Mouse (Mus musculus): ENCODE data around the gene Dlx1. TPM values are rescaled to one million over a fixed set of nuclear protein-coding genes. Genes with fewer than 3 reads are reported as not detected.
A peak's percentile ranks its signal among the peaks of the same experiment; 100 is the strongest.

Gene Dlx1
- total RNA-seq, 2 experiments from 2014 or later = 52.3 to 63.1 TPM

- no peak for DNase-seq
- intact Hi-C loops (cut with DNase I) = loop anchor here (10.0 kb wide), 1 partner anchor 273 kb away; no protein-coding TSS in a partner anchor
Observed at GRCm38 (mm10) chr2:71527323-71528013, 445 bp upstream of the Dlx1 start.

- intact Hi-C loops (cut with DNase I) = loop anchor here (10.0 kb wide), 1 partner anchor 274 kb away; no protein-coding TSS in a partner anchor
- DNase-seq = no peak
Observed at GRCm38 (mm10) chr2:71528714-71529510, 999 bp downstream of the Dlx1 start.

GRCm38 (mm10) chr2:71529511-71530351 is 1.8 kb downstream of the Dlx1 start:
- DNase-seq = peak; percentile 61
- intact Hi-C loops (cut with DNase I) = loop anchor here (10.0 kb wide), 2 partner anchors 275 to 965 kb away; no protein-coding TSS in a partner anchor

GRCm38 (mm10) chr2:71530391-71531123 is 2.6 kb downstream of the Dlx1 start:
- intact Hi-C loops (cut with DNase I) = loop anchor here (10.0 kb wide), 1 partner anchor 966 kb away; no protein-coding TSS in a partner anchor
- DNase-seq = no peak

- DNase-seq = no peak
- intact Hi-C loops (cut with DNase I) = loop anchor here (10.0 kb wide), 1 partner anchor 966 kb away; no protein-coding TSS in a partner anchor
Observed at GRCm38 (mm10) chr2:71531124-71531590, 3.2 kb downstream of the Dlx1 start.

- DNase-seq = no peak
Observed at GRCm38 (mm10) chr2:71531990-71532970, 4.4 kb downstream of the Dlx1 start.

GRCm38 (mm10) chr2:71533094-71533493 is 5.2 kb downstream of the Dlx1 start:
- no peak for DNase-seq

More at GRCm38 (mm10) chr2:71531990-71532970, 4.4 kb downstream of the Dlx1 start:
- intact Hi-C loops (cut with DNase I) = loop anchor here (10.0 kb wide), 1 partner anchor 967 kb away; no protein-coding TSS in a partner anchor

DNA sequence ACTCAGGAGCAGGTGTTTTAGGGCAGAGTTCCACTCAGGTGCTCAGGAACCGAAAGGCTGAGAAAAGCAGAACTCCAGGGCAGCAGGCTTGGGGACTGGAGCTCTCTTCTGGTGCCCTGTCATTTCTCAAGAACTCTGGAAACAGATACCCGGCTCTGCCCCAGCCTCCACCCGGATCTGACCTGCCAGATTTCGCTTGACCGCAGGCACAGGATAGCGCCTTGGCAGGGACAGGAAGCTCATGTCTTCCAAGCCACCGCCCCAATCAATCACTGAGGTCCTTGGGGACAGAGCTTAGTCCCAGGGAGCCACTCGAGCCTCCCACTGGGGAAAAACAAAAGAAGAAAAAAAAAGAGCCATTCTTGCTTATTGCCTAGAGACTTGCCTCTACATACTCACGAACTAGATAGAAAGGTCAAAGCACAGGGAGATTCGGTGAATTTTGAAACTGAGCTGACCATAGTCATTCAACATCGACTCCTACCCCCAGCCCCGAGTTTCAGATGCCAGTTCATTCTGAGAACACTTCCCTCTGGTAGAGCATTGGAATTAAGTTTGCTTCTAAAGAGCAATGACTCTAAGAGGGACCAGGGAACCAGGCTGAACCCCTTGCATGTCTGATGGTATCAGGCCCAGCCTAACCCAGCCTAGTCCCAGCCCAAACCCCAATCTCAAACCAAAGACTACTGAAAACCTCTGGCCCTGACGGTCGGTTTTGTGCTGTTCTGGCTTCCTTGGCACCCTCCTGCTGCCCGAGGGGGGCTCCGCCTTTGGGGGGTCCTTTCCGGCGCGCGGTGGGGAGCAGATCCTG is 6.5 kb downstream of the Dlx1 start:
- intact Hi-C loops (cut with DNase I) = loop anchor here (10.0 kb wide), 1 partner anchor 970 kb away; no protein-coding TSS in a partner anchor

More at GRCm38 (mm10) chr2:71533094-71533493, 5.2 kb downstream of the Dlx1 start:
- intact Hi-C loops (cut with DNase I) = loop anchor here (10.0 kb wide), 1 partner anchor 968 kb away; no protein-coding TSS in a partner anchor

GRCm38 (mm10) chr2:71540611-71541417 is 12.9 kb downstream of the Dlx1 start:
- intact Hi-C loops (cut with DNase I) = loop anchor here (10.0 kb wide), 1 partner anchor 296 kb away; no protein-coding TSS in a partner anchor
- DNase-seq = no peak

More for the DNA sequence above, 6.5 kb downstream of the Dlx1 start:
- no peak for DNase-seq

DNA sequence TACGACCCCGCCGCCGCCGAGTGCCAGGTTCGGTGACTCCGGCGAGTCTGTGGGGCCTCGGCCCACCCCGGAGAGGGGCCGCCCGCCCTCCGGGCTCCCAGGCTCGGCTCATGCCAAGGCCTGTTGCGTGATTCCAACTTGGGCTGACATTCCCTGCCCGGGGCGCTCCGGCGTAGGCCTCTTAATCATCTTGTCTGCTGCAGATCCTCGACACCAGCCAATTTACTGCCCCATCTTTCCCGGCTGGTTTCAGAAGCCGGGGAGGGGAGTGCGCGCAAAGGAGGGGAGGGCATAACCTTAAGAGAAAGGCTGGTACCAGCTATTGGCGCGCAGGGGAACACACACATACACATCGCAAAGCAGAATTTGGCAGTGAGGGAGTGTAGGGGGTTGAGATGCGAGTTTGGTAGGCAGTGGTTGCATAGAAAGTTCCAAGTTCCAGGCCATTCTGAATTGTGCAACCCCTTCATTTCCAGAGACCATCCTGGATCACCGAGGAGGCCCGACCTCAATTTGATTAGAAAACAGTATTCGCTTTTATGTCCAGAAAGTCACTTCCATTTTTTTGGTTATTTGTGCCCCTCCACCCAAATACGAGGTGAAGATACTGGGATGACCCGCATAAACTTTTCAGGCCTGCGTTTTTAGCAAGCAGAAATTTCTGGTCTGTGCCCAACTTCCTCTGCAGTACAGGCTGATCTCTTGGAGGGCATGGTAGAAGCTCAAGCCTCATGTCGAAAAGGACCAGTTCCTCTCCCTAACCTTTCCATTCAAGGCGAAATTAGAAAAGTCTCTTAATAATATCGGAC is 13.7 kb downstream of the Dlx1 start:
- intact Hi-C loops (cut with DNase I) = loop anchor here (10.0 kb wide), 1 partner anchor 297 kb away; no protein-coding TSS in a partner anchor
- no peak for DNase-seq

DNA sequence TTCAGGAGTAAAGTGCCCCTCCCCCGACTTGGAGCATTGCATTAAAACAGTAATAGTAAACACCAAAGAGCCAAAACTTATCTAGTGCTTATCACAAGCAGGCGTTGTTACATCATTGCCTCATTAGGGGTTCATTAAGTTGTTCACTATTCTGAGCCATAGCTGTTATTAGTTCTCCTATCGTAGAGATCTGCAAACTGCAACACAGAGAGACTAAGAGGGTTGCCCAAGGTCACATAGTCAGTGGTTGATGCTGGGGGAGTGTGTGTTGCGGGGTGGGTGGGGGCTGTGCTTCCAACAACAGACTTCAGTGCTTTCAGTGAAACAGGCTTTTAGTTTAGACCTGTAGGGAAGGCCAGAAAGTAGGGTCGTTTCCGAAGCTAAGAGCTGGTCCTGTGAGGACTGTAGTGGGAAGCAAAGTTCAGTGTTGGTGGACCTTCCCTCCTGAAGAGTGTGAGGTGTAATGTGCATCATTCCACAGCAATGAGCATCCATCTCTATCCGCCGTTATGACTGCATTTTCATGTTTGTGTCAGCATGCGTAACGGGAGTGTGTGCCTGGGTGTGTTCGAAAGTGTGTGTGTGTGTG is 14.4 kb downstream of the Dlx1 start:
- intact Hi-C loops (cut with DNase I) = loop anchor here (10.0 kb wide), 1 partner anchor 298 kb away; no protein-coding TSS in a partner anchor
- no peak for DNase-seq

- DNase-seq = no peak
- intact Hi-C loops (cut with DNase I) = loop anchor here (10.0 kb wide), 1 partner anchor 298 kb away; no protein-coding TSS in a partner anchor
Observed at GRCm38 (mm10) chr2:71542816-71543301, 14.9 kb downstream of the Dlx1 start.

- intact Hi-C loops (cut with DNase I) = loop anchor here (10.0 kb wide), 1 partner anchor 299 kb away; no protein-coding TSS in a partner anchor
- DNase-seq = no peak
Observed at GRCm38 (mm10) chr2:71543531-71543930, 15.6 kb downstream of the Dlx1 start.

DNA sequence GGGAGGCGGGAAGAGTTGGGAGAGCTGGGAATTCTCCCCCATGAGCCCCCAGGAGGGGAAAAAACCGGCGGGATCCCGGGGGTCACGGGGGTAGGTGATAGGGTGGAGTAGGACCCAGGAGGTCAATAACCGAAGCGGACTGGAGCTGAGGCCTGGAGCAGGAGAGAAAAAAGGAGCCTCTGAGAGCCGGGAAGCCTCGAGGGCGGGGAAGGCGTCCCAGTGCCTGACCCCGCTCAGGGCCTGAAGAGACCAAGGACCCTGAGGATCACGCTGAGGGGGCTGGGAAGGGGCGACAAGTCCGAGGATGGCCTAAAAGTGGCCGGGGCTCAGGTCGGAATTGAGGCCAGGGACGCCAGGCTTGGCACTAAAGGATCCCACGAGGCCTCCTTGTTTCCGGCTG is 16.0 kb downstream of the Dlx1 start:
- no peak for DNase-seq
- intact Hi-C loops (cut with DNase I) = loop anchor here (10.0 kb wide), 1 partner anchor 299 kb away; no protein-coding TSS in a partner anchor

Measured in left cerebral cortex, postnatal 4 days (tissue).